8 mouse cellular contexts compared by ENCODE assay signal in genomic region chr2:5314530-5315166, GRCm38 (mm10).
DNase-seq lines count a peak whose midpoint lies in the region; ATAC-seq lines count a peak whose summit lies in the region.
"Had no signal": no experiment of that assay in that cellular context is flagged by ENCODE, and none has a peak within 500 bp of the region (broad histone marks: within the 10 kb centered on the region; RNA-seq: fewer than 3 reads in every experiment).

No protein-coding gene starts in this region.

- peak; percentile 70 for DNase-seq in embryo, embryonic 11 days
- peak; percentile 82 for DNase-seq in forebrain, embryonic 10.5 days (ENCODE audit: extremely low spot score, low spot score)
- DNase-seq in heart, adult 8-10 months (ENCODE audit: low spot score) = no peak
- no peak for DNase-seq in right cerebral cortex, postnatal 4 days
- no peak for DNase-seq in cerebellum, postnatal 10 days

- peaks cover 26% of the 10 kb centered on the region for H3K4me1 ChIP-seq in forebrain, embryonic 10.5 days
- H3K4me1 ChIP-seq in intestine, embryonic 16.5 days (ENCODE audit: control insufficient read depth, insufficient read depth, low read length) = peaks cover 24% of the 10 kb centered on the region
- H3K4me1 ChIP-seq in neural tube, embryonic 15.5 days = peaks cover 16% of the 10 kb centered on the region
- H3K4me1 ChIP-seq: megakaryocyte, embryonic 14.5 days had no signal

- no peak overlapping the region for H3K4me3 ChIP-seq in forebrain, embryonic 10.5 days
- H3K4me3 ChIP-seq in intestine, embryonic 16.5 days (ENCODE audit: low read length) = no peak overlapping the region
- no peak overlapping the region for H3K4me3 ChIP-seq in neural tube, embryonic 15.5 days (replicated peaks)
- H3K4me3 ChIP-seq: megakaryocyte, embryonic 14.5 days had no signal

- H3K27ac ChIP-seq in forebrain, embryonic 10.5 days = peak overlapping the region; percentile 65; the same call in 1 of the 2 replicates
- peak overlapping the region; percentile 26; the same call in 1 of the 2 replicates for H3K27ac ChIP-seq in intestine, embryonic 16.5 days (ENCODE audit: low read length)
- peak overlapping the region; percentile 60 for H3K27ac ChIP-seq in neural tube, embryonic 15.5 days (replicated peaks)

- no peaks in the 10 kb centered on the region for H3K9me3 ChIP-seq in forebrain, embryonic 10.5 days
- H3K9me3 ChIP-seq in intestine, embryonic 16.5 days (ENCODE audit: control insufficient read depth, low read length) = no peaks in the 10 kb centered on the region
- no peaks in the 10 kb centered on the region for H3K9me3 ChIP-seq in neural tube, embryonic 15.5 days (replicated peaks)
- H3K9me3 ChIP-seq: megakaryocyte, embryonic 14.5 days had no signal

- no peak overlapping the region for H3K9ac ChIP-seq in intestine, embryonic 16.5 days (ENCODE audit: low read depth, low read length)
- H3K9ac ChIP-seq in neural tube, embryonic 15.5 days (replicated peaks) = no peak overlapping the region

- H3K27me3 ChIP-seq in forebrain, embryonic 10.5 days (ENCODE audit: poor library complexity, severe bottlenecking) = peaks cover 70% of the 10 kb centered on the region
- H3K27me3 ChIP-seq in intestine, embryonic 16.5 days (replicated peaks; ENCODE audit: control insufficient read depth, insufficient read depth, low read length) = no peaks in the 10 kb centered on the region
- no peaks in the 10 kb centered on the region for H3K27me3 ChIP-seq in neural tube, embryonic 15.5 days (replicated peaks)
- H3K27me3 ChIP-seq: megakaryocyte, embryonic 14.5 days had no signal

- no peaks in the 10 kb centered on the region for H3K36me3 ChIP-seq in forebrain, embryonic 10.5 days (replicated peaks)
- H3K36me3 ChIP-seq in intestine, embryonic 16.5 days (ENCODE audit: control insufficient read depth, insufficient read depth, low read length) = no peaks in the 10 kb centered on the region
- H3K36me3 ChIP-seq in neural tube, embryonic 15.5 days = no peaks in the 10 kb centered on the region; the same call in 1 of the 2 replicates

- WGBS in forebrain, embryonic 10.5 days = 22% methylated on average over 9 of the region's 9 CpGs
- 25% methylated on average over 9 of the region's 9 CpGs for WGBS in intestine, embryonic 16.5 days
- WGBS in neural tube, embryonic 15.5 days = 20% methylated on average over 9 of the region's 9 CpGs

- ATAC-seq in intestine, embryonic 16.5 days = 0 out of 2 replicates have a peak, but pooled peaks have one; percentile 17
- ATAC-seq in neural tube, embryonic 15.5 days (ENCODE audit: low FRiP score) = peak; percentile 47; the same call in 1 of the 2 replicates

- H3K4me2 ChIP-seq in intestine, embryonic 16.5 days (ENCODE audit: low read depth, low read length) = no peak overlapping the region
- no peak overlapping the region for H3K4me2 ChIP-seq in neural tube, embryonic 15.5 days

Comparison
In these comparisons a context has a peak if more than half of its experiments do, and no peak if none do; other contexts are left out.
1. DNase-seq: peak in embryo, embryonic 11 days (single experiment) and forebrain, embryonic 10.5 days (single experiment); none in heart, adult 8-10 months (single experiment), right cerebral cortex, postnatal 4 days (single experiment) and cerebellum, postnatal 10 days (0 of 2).
2. Peak in every context shown above with its lines, with median percentiles within 50 percentile points of each other: H3K27ac ChIP-seq.